Mouse (Mus musculus) heart, postnatal 0 days (tissue): ENCODE measurements at regions not wholly inside any gene's neighbourhood (a gene's known extent, or its start where the extent isn't known, plus 50 kb on each side); places are given as distances from the start of the nearest gene placed in this dataset.

Experiments
- ATAC-seq: fragments of 200-750 bp; cut with Nextera tagmentation; 2 replicates; pipeline ENCODE4 v1.8.0; 2017; ENCODE audit warnings: low read depth, moderate number of reproducible peaks, moderate library complexity; ENCODE audit not compliant: insufficient read depth
- DNase-seq: peaks from one replicate; pipeline ENCODE4 v3.0.0-alpha.2; 2016; ENCODE audit warnings: low spot score
- H3K27ac ChIP-seq: fragments of 300-500 bp; sonication (generic); 2 replicates; pipeline ENCODE4 v1.5.1; 2014; ENCODE audit warnings: low read depth, mild to moderate bottlenecking
- H3K27me3 ChIP-seq: fragments of 300-500 bp; sonication (generic); 2 replicates; pipeline ENCODE4 v1.6.1; 2014; ENCODE audit warnings: low read length, mixed read lengths; ENCODE audit not compliant: control insufficient read depth, insufficient read depth
- H3K36me3 ChIP-seq: fragments of 300-500 bp; sonication (generic); replicated peaks from 2 replicates; pipeline ENCODE4 v1.6.1; 2014; ENCODE audit warnings: low read length, mixed read lengths; ENCODE audit not compliant: control insufficient read depth, insufficient read depth
- H3K4me1 ChIP-seq: fragments of 300-500 bp; sonication (generic); 2 replicates; pipeline ENCODE4 v1.6.1; 2014; ENCODE audit warnings: antibody characterized with exemption; ENCODE audit not compliant: control insufficient read depth, insufficient read depth
- H3K4me2 ChIP-seq: fragments of 300-500 bp; sonication (generic); 2 replicates; pipeline ENCODE4 v1.6.1; 2014; ENCODE audit warnings: low read depth, mild to moderate bottlenecking, low read length, moderate library complexity
- H3K4me3 ChIP-seq: fragments of 300-500 bp; sonication (generic); 2 replicates; pipeline ENCODE4 v1.5.1; 2014; ENCODE audit warnings: low read depth, low read length
- H3K9ac ChIP-seq: fragments of 300-500 bp; sonication (generic); replicated peaks from 2 replicates; pipeline ENCODE4 v1.6.1; 2014; ENCODE audit warnings: low read depth, low read length, mixed read lengths
- H3K9me3 ChIP-seq: fragments of 300-500 bp; sonication (generic); replicated peaks from 2 replicates; pipeline ENCODE4 v1.6.1; 2016; ENCODE audit warnings: low read length; ENCODE audit not compliant: control insufficient read depth
- CTCF ChIP-seq: IDR thresholded peaks from 2 replicates; pipeline ENCODE4 v1.5.1; 2016; ENCODE audit warnings: antibody characterized with exemption, control low read depth, low read depth
- EP300 ChIP-seq: IDR thresholded peaks from 2 replicates; pipeline ENCODE4 v1.6.1; 2016; ENCODE audit warnings: antibody characterized with exemption, low read depth
- whole genome bisulfite sequencing: fragments of 180-500 bp; shearing (Covaris S2); extraction: QIAGEN DNeasy Blood & Tissue Kit; methylation state at CpG from one replicate; pipeline ENCODE4 v1.1.7; 2014; 5-methylcytosine and 5-hydroxymethylcytosine counted together

GRCm38 (mm10) chr14:31964831-31965230 lies 64.0 kb upstream of the Galnt15 start:
- DNase-seq: no peak
- Histone ChIP-seq H3K4me1 (peaks cover 9% of the 10 kb centered on the region), H3K36me3 (no peaks in the 10 kb centered on the region), H3K9me3 (no peaks in the 10 kb centered on the region), H3K4me2 (no peak overlapping the region), H3K4me3 (no peak overlapping the region), H3K9ac (no peak overlapping the region), H3K27ac (no peak overlapping the region), H3K27me3 (no peaks in the 10 kb centered on the region)
- TF ChIP-seq CTCF (no peak), EP300 (no peak)
- no peak for ATAC-seq
- WGBS: 69% methylated on average over 4 of the region's 4 CpGs

DNA sequence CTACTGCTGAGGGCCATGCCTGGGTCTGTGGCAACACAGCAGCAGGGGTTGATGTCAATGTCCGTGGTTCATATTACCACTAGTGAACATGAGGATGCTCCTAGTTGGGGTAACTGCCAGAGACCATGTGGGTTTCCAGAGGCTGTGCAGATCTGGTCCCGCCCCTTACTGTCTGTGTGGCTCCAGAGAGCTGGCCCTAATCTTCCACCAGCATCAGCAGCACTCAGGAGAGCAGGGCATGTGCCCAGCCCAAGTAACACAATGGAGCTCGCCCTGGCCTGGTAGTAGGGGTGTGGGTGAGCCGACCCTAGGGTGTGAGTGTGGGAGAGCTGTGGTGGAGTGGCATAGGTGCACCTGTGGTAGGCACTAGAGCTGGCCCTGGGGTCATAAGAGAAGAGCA lies 59.3 kb upstream of the Galnt15 start:
- Histone ChIP-seq H3K9me3 (no peaks in the 10 kb centered on the region), H3K9ac (no peak overlapping the region)
- TF ChIP-seq CTCF: no peak
- TF ChIP-seq EP300: no peak

DNA sequence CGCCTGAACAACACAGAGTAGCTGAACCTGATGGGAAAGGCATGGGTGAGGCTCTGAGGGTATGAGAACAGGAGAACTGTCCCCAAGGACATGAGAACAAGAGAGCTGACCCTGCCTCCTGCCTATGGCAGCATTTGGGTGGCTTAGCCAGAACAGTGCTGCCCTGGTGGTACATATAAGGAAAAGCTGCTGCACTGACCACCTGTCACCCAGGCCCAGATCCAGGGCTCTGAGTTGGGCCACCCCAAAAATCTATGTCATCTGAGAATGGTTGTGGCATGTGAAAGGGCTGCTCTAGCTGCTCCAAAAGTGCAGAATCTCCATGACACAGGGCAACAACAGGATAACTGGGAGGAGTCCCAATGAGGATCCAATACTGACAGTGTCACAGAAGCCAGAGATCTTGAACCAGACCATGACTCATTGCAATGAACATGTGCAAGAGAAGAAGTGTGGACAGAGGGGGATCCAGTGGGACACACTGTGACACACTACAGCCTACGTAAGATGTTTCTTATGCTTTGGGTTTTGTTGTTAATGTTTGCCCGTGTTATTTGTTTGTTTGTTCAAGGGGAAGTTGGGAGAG lies 58.5 kb upstream of the Galnt15 start:
- ATAC-seq (no peak), DNase-seq (no peak)
- Histone ChIP-seq H3K27ac (no peak overlapping the region), H3K4me1 (no peaks in the 10 kb centered on the region), H3K4me3 (no peak overlapping the region), H3K9ac (no peak overlapping the region), H3K9me3 (no peaks in the 10 kb centered on the region), H3K27me3 (no peaks in the 10 kb centered on the region), H3K4me2 (no peak overlapping the region), H3K36me3 (no peaks in the 10 kb centered on the region)
- WGBS: 84% methylated on average over 3 of the region's 3 CpGs
- no peak for TF ChIP-seq CTCF
- TF ChIP-seq EP300: no peak

More for the DNA sequence above, 59.3 kb upstream of the Galnt15 start:
- Histone ChIP-seq H3K4me3 (no peak overlapping the region), H3K4me2 (no peak overlapping the region), H3K27me3 (no peaks in the 10 kb centered on the region), H3K4me1 (no peaks in the 10 kb centered on the region), H3K36me3 (no peaks in the 10 kb centered on the region), H3K27ac (no peak overlapping the region)
- DNase-seq: no peak
- no peak for ATAC-seq
- 77% methylated on average over 4 of the region's 4 CpGs for WGBS

DNA sequence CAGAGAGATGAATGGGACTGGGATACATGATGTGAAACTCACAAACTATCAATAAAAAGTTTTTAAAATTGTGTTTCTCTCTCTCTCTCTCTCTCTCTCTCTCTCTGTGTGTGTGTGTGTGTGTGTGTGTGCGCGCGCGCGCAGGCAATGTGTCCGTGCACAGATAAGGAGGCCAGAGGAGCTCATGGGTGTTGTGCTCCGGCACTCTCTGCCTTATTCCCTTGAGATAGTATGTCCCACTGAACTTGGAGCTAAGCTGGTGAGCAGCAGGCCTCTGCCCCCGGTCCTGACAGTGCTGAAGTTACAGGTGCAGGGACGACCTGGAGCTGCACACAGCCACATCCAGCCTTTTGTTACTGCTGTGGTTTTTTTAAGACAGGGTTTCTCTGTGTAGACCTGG lies 57.9 kb upstream of the Galnt15 start:
- no peak for TF ChIP-seq EP300
- TF ChIP-seq CTCF: no peak
- no peaks in the 10 kb centered on the region for H3K36me3 ChIP-seq
- no peak for ATAC-seq
- WGBS: 71% methylated on average over 9 of the region's 9 CpGs
- no peak overlapping the region for H3K9ac ChIP-seq
- DNase-seq: no peak
- no peak overlapping the region for H3K4me2 ChIP-seq
- H3K27me3 ChIP-seq: no peaks in the 10 kb centered on the region
- no peak overlapping the region for H3K27ac ChIP-seq
- no peak overlapping the region for H3K4me3 ChIP-seq
- no peaks in the 10 kb centered on the region for H3K9me3 ChIP-seq
- H3K4me1 ChIP-seq: no peaks in the 10 kb centered on the region

- H3K27ac ChIP-seq: no peak overlapping the region
- no peaks in the 10 kb centered on the region for H3K27me3 ChIP-seq
- no peaks in the 10 kb centered on the region for H3K36me3 ChIP-seq
- H3K4me2 ChIP-seq: no peak overlapping the region
- no peak for ATAC-seq
- no peak for TF ChIP-seq EP300
- no peak for TF ChIP-seq CTCF
- no peak overlapping the region for H3K9ac ChIP-seq
- WGBS: 33% methylated on average over 4 of the region's 4 CpGs
- DNase-seq: no peak
- H3K9me3 ChIP-seq: no peaks in the 10 kb centered on the region
- H3K4me1 ChIP-seq: no peaks in the 10 kb centered on the region
- no peak overlapping the region for H3K4me3 ChIP-seq
These were observed 55.1 kb upstream of the Galnt15 start for GRCm38 (mm10) chr14:31973702-31974101.

DNA sequence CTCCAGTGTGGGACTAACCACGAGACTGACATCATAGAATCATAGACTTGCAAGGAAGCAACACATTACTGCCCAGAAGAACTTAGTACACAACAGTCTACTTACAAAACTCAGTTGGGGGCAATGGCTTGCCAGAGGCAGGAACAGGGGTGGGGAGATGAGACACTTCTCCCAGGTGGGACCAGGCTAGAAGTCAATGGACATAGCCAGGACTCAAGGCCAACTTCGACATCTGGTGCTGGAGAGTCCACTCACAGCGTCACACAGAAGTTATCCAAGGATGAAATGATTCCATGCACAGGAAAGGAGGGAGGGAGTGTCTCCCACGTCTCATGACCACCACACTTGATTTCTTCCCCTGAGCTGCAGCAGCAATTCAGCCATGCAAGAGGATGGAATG lies 50.6 kb upstream of the Galnt15 start:
- Histone ChIP-seq H3K4me3 (no peak overlapping the region), H3K4me1 (no peaks in the 10 kb centered on the region), H3K27me3 (no peaks in the 10 kb centered on the region), H3K36me3 (no peaks in the 10 kb centered on the region), H3K9me3 (no peaks in the 10 kb centered on the region), H3K27ac (no peak overlapping the region), H3K4me2 (no peak overlapping the region), H3K9ac (no peak overlapping the region)
- TF ChIP-seq EP300 (no peak), CTCF (no peak)
- ATAC-seq: no peak
- no peak for DNase-seq
- 68% methylated on average over 4 of the region's 4 CpGs for WGBS
